Mouse (Mus musculus) embryonic fibroblast, embryonic 13.5 days (primary cell): ENCODE measurements around the gene Olfr952. TPM values are rescaled to one million over a fixed set of nuclear protein-coding genes. Genes with fewer than 3 reads are reported as not detected.

Source experiments
- H3K27ac ChIP-seq: 2 replicates; pipeline ENCODE4 v1.5.1; 2012; ENCODE audit warnings: low read length, control low read depth, inconsistent platforms; ENCODE audit not compliant: insufficient read depth
- H3K4me1 ChIP-seq: 2 replicates; pipeline ENCODE4 v1.6.1; 2011; ENCODE audit warnings: low read length; ENCODE audit not compliant: control insufficient read depth, insufficient read depth
- H3K4me3 ChIP-seq: 2 replicates; pipeline ENCODE4 v1.5.1; 2011; ENCODE audit warnings: mild to moderate bottlenecking, control low read depth, low read length; ENCODE audit not compliant: insufficient read depth
- CTCF ChIP-seq: IDR thresholded peaks from 2 replicates; pipeline ENCODE4 v1.5.1; 2011; ENCODE audit warnings: mild to moderate bottlenecking, control low read depth, low read length, moderate library complexity, borderline replicate concordance; ENCODE audit not compliant: insufficient read depth
- POLR2A ChIP-seq: IDR thresholded peaks from 2 replicates; pipeline ENCODE4 v1.6.1; 2011; ENCODE audit warnings: low read depth, mild to moderate bottlenecking, control low read depth, low read length, moderate library complexity
- polyA plus RNA-seq: library from polyadenylated mRNA; stranded (reverse); fragments of >200 nt; gene quantifications from 2 replicates; pipeline ENCODE4 v1.2.4, GENCODE M21; 2011; ENCODE audit warnings: low read depth; ENCODE audit not compliant: missing spikeins, insufficient read length

The Olfr952 gene
- polyA plus RNA-seq, result not detected in 2 replicates

- Histone ChIP-seq H3K4me1 (no peaks in the 10 kb centered on the region), H3K27ac (no peak within 1 kb of the TSS), H3K4me3 (no peak within 1 kb of the TSS)
- TF ChIP-seq POLR2A (no peak), CTCF (no peak)
These were observed at the start of gene Olfr952 for GRCm38 (mm10) chr9:39427048-39427447. Gene Olfr952 (minus strand): TSS chr9:39427148.

GRCm38 (mm10) chr9:39471844-39472243 lies 44.9 kb upstream of the Olfr952 start, which contains the start of gene Olfr955:
Gene Olfr955 (minus strand): TSS chr9:39471944.
- no peak for TF ChIP-seq POLR2A
- TF ChIP-seq CTCF, result no peak
- H3K4me1 ChIP-seq, result no peaks in the 10 kb centered on the region
- no peak within 1 kb of the TSS for H3K27ac ChIP-seq
- no peak within 1 kb of the TSS for H3K4me3 ChIP-seq

- Histone ChIP-seq H3K27ac (no peak within 1 kb of the TSS), H3K4me1 (no peaks in the 10 kb centered on the region), H3K4me3 (no peak within 1 kb of the TSS)
- TF ChIP-seq POLR2A, result no peak
- TF ChIP-seq CTCF, result no peak
These were observed 29.5 kb upstream of the Olfr952 start, which contains the start of gene Olfr954 for GRCm38 (mm10) chr9:39456401-39456800. Gene Olfr954 (plus strand): TSS chr9:39456701.

GRCm38 (mm10) chr9:39387110-39387509 lies 39.8 kb downstream of the Olfr952 start, which contains the start of gene Olfr951:
Gene Olfr951 (plus strand): TSS chr9:39387410.
- H3K4me1 ChIP-seq, result no peaks in the 10 kb centered on the region
- TF ChIP-seq CTCF, result no peak
- no peak for TF ChIP-seq POLR2A
- no peak within 1 kb of the TSS for H3K27ac ChIP-seq
- no peak within 1 kb of the TSS for H3K4me3 ChIP-seq

Other genes with a start within 250 kb of the Olfr952 start
- not detected in 2 replicates for gene Olfr944, start 225.2 kb downstream of the Olfr952 start, polyA plus RNA-seq
- not detected in 2 replicates for gene Olfr1537, start 177.2 kb downstream of the Olfr952 start, polyA plus RNA-seq
- gene Olfr945, start 150.3 kb downstream of the Olfr952 start, polyA plus RNA-seq, result not detected in 2 replicates
- gene Olfr948, start 101.1 kb downstream of the Olfr952 start, polyA plus RNA-seq, result not detected in 2 replicates
- not detected in 2 replicates for gene Olfr951, start 39.7 kb downstream of the Olfr952 start, polyA plus RNA-seq
- gene Olfr954, start 29.6 kb upstream of the Olfr952 start, polyA plus RNA-seq, result not detected in 2 replicates
- not detected in 2 replicates for gene Olfr955, start 44.8 kb upstream of the Olfr952 start, polyA plus RNA-seq
- not detected in 2 replicates for gene Olfr44, start 66.8 kb upstream of the Olfr952 start, polyA plus RNA-seq
- not detected in 2 replicates for gene Olfr957, start 88.7 kb upstream of the Olfr952 start, polyA plus RNA-seq
- not detected in 2 replicates for gene Olfr958, start 126.9 kb upstream of the Olfr952 start, polyA plus RNA-seq
- not detected in 2 replicates for gene Olfr959, start 148.4 kb upstream of the Olfr952 start, polyA plus RNA-seq
- gene AW551984, start 177.3 kb upstream of the Olfr952 start, polyA plus RNA-seq, result 27.0 and 64.8 TPM in 2 replicates
- not detected in 2 replicates for gene Olfr148, start 183.5 kb upstream of the Olfr952 start, polyA plus RNA-seq
- gene Olfr960, start 194.2 kb upstream of the Olfr952 start, polyA plus RNA-seq, result not detected in 2 replicates
- not detected in 2 replicates for gene Olfr961, start 217.9 kb upstream of the Olfr952 start, polyA plus RNA-seq
- gene Olfr963, start 240.1 kb upstream of the Olfr952 start, polyA plus RNA-seq, result not detected in 2 replicates